Mouse (Mus musculus) lung, postnatal 10 days (tissue): ENCODE measurements around the gene Ric8b.

Experiments used
- DNase-seq: peaks from one replicate; pipeline ENCODE4 v3.0.0; 2021

The Ric8b gene

DNA sequence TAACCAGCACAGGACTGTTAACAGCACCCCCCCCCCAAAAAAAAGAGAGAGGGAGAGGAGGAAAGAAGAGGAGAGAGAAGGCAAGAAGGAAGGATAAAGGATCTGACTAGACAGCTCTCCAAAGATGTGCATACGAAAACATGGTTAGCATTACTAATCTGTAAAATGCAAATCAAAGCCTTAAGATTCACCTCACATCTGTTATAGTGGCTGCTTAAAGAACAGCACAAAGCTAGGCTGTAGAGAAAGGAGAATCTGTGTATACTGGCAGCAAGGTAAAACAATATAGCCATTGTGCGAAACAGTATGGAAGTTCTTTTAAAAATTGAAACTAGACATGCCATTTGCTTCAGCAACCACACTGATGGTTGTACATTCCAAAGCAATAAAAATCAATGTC is 49.1 kb downstream of the Ric8b start:
- DNase-seq = no peak

GRCm38 (mm10) chr10:84967645-84968044 is 50.2 kb downstream of the Ric8b start:
- peak; percentile 41 for DNase-seq

- no peak for DNase-seq
These were observed 51.7 kb downstream of the Ric8b start for GRCm38 (mm10) chr10:84968852-84969704.

DNA sequence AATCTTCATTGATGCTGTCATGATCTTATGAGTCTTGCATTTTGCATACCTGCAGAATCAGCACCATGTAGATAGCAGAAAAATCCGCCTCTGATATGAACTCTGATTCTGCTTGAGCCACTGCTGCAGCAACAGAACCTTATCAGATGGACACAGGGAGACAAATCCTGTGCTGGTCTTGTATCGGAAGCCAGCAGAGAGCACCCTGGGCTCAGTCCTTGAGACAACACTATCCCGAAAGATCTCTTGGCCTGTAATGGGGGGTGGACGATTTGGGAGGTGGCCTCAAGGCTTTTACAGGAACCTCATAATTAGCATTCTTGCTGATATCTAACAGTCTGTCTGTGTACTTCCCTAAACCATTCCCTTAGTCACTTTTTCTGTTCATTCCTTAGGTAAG is 57.8 kb downstream of the Ric8b start:
- DNase-seq = no peak

DNA sequence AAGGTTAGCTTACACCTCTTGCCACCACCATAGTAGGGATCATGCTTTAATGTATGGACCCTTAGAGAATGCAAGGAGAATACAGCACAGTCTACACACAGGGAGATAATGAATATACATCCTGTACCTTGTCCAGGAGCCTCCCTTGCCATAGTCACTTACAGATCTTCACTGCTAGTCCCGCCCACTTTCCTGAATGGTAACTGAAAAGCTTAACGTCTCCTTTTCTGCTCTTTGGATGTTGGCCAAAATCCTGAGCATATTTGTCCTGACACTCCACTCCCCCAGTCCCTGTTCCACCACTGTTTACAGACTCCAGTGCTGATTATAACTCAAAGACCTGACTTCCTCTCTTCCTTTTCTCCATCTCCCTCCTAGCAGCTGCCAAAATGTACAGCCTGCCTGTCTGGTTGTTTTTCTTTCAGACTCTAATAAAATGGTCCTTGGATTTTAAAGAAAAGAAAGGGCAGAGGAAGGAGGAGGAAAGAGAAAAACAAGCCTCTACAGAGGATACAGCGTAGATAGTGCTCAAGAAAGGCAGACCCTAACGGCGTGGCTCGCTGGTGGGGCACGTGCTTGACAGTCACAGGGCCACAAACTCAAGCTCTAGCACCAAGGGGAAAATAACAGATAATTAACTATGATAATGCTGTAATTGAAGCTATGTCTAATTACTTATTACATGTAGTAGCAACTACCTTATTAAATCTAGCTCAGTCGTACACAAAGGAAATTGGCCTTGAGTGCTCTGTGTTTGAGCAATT is 59.4 kb downstream of the Ric8b start:
- DNase-seq = peak; percentile 57

DNA sequence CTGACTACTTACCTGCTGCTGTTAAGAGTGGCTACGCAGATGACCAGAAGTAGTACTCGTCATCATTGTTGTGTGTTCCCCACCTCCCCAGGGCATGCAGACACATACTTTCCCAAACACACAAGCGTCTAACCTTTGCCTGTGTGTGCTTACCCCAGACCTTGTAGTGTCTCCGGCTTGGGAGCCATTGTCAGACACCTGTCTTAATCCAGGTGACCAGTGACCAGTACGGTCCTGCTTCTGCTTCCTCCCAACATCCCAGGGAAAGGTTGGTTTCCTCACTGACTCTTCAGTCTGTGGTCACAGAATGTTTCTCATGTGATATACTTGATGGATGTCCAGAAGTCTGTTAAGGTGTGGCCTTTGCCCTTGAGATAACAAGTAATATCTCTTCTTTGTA is 62.9 kb downstream of the Ric8b start:
- no peak for DNase-seq

GRCm38 (mm10) chr10:84981441-84981840 is 64.0 kb downstream of the Ric8b start:
- no peak for DNase-seq

GRCm38 (mm10) chr10:84982675-84983074 is 65.3 kb downstream of the Ric8b start:
- no peak for DNase-seq

GRCm38 (mm10) chr10:84985956-84986355 is 68.5 kb downstream of the Ric8b start:
- DNase-seq = peak; percentile 66

DNA sequence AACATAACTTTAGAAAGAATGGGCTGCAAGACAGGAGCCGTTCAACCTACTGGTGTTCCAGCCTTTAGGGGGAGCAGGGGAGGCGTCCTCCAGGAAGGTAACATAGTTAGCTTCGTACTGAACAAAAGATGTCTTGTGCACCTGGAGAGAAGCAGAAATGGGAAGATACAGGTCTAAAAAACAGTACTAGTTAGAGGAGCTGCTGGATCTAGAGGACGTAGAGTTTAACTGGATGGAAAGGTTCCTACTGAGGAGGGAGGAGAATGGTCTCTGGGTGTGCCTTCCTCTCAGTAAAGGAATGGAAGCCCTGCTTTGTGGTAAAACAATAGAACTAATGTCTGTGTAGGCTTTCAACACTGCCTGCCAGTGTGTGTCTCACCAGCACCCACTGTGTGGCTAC is 70.2 kb downstream of the Ric8b start:
- DNase-seq = no peak

GRCm38 (mm10) chr10:84988650-84989049 is 71.2 kb downstream of the Ric8b start:
- no peak for DNase-seq

DNA sequence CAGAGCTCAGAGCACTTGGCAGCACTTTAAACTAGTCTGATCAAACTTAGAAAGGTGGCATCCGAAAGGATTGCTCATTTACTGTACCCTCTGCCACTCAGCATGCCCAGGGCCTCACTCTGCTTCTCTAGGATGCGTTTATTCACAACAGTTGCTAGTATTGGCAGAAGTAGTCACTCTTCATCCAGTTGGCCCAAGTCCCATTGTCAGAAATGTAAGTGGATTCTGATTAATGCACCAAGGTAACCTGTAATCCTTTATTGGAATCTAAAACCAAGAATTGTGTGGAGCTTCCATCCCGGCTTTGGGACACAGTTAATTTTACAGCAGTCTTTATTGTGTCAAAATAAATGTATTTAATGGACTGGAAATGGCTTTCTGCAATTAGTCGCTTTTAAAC is 76.9 kb downstream of the Ric8b start:
- DNase-seq = no peak

GRCm38 (mm10) chr10:84994971-84995370 is 77.6 kb downstream of the Ric8b start:
- no peak for DNase-seq

DNA sequence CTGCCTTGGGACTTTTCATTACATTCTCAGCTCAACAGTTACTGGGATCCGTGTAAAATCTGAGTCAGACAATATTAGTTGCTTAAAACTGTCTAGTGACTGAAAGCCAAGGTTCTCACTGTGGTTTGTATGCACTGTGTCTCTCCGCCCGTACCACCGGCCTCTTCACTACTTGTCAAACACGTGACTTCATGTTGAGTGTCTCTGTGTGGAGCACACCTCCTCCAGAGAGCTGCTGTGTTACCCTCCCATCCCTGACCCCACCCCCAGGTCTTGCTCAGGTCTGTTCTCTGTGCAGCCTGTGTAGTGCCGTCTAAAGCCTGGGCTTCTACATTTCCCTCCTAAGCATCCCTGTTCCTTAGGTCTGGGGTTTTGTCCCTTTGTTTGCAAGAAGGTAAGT is 79.0 kb downstream of the Ric8b start:
- no peak for DNase-seq

DNA sequence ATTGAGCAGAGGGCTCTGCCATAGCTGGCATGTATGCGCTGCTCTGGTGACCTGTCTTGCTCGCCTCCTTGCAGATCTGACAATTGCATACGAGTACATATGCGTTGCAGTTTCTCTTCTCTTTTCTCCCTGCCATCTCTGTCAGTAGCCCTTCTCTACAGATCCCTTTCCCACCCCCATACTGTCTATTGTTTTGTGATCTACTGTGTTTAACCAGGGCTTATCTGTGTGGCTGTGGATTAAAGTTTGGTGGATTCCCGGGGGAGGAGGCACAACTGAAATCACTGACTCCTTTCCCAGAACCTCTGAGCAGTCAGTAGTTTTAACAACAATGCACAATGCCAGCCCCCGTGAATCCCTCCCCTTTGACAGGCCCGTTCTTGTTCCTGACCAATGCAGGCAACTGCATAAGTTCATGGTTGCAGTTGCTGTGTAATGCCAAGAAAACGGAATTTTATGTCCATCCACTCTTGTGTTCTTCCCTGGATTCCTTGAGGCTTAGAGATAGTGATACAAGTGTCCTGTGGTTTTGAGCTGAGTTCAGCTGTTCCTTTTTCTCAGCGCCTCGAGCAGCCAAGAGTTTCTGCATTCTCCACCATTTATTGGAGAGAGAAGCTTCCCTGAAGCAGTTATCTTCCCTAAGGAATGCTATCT is 80.3 kb downstream of the Ric8b start:
- DNase-seq = no peak

GRCm38 (mm10) chr10:84998225-84998579 is 80.8 kb downstream of the Ric8b start:
- DNase-seq = no peak

GRCm38 (mm10) chr10:85001920-85002319 is 84.5 kb downstream of the Ric8b start:
- DNase-seq = peak; percentile 39

GRCm38 (mm10) chr10:85003190-85004026 is 86.0 kb downstream of the Ric8b start:
- DNase-seq = no peak

DNA sequence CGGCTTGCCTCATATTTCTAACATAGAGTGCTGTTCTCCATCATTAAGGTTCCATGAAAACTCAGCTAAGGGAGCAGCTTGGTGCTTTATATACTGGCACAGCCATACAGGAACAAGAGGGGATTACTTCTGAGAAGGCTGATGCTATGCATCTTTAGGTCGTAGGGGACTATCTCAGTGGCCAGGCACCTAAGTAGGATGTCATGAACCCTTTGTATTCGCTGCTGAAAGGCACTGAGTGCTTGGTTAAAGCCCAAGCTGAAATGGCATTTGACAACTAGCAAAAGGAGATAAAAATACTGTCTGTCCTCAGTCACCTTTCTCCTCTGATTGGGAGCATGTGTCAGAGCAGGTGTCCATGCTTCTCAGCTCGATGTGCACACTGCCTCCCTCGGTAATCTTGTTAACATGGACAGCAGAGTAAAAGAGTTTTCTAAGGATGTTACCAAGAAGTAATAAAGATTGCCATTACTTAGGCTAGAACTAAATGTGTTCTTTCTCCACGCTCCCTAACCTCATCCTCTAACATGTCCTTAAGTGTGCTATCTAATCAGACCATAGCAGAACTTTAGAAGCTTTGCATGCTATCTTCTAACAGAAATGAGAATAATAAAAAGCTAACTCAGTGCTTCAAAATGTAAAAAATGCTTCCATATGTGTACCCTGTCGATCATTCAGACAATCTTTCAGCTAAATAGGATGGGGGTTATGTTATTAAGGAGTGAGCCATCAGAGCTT is 89.3 kb downstream of the Ric8b start:
- DNase-seq = no peak

GRCm38 (mm10) chr10:85007861-85008840 is 90.7 kb downstream of the Ric8b start:
- DNase-seq = no peak

DNA sequence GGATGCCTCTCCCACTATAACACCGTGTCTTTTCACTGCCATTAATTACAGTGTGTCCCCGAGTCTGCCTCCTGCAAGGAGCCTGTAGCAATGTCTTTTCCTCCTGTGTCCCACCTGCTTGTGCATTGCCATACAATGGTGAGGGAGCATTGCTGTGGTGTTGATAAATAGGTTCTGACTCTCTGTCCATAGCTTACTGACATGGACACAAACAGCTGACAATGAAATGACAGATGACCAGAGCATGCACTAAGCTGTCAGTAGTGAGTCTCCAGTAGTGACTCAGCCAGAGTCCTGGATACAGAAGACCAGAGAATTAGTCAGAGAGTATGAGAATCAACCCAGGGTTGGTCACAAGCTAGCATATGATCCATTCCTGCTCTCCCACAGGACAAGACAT is 93.7 kb downstream of the Ric8b start:
- DNase-seq = no peak
